In the genomic region with DNA sequence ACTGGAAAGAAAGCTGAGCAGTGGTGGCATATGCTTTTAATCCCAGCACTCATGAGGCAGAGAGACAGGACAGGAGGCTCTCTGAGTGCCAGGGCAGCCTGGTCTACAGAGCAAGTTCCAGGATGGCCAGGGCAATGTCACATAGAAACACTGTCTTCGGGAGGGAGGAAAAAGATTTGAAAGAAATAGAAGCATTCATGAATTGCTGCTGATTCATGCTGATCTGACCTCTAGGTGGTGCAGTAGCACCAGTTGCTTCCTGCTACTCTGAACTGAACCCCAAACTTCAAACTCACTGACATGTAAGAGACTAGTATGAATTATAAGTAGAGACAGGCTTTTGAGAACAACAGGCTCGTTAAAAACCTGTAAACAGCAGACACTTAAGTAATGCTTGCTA, we compare ENCODE assay signal across 9 mouse cellular contexts. TPM values are rescaled to one million over a fixed set of nuclear protein-coding genes. Genes with fewer than 3 reads are reported as not detected.
A peak's percentile ranks its signal among the peaks of the same experiment; 100 is the strongest.
DNase-seq lines count a peak whose midpoint lies in the region; ATAC-seq and TF ChIP-seq lines count a peak whose summit lies in the region.
"Had no signal": no experiment of that assay in that cellular context is flagged by ENCODE, and none has a peak within 500 bp of the region (broad histone marks: within the 10 kb centered on the region; RNA-seq: fewer than 3 reads in every experiment).

No protein-coding gene starts in this region.

- no peaks in the 10 kb centered on the region for H3K9me3 ChIP-seq in forebrain, postnatal 0 days (ENCODE audit: low read length)
- no peaks in the 10 kb centered on the region for H3K9me3 ChIP-seq in forebrain, embryonic 13.5 days (replicated peaks)
- H3K9me3 ChIP-seq: neural tube, embryonic 12.5 days had no signal

- no peak overlapping the region for H3K9ac ChIP-seq in forebrain, postnatal 0 days
- H3K9ac ChIP-seq in forebrain, embryonic 13.5 days = no peak overlapping the region
- H3K9ac ChIP-seq: neural tube, embryonic 12.5 days had no signal

- no peak for ATAC-seq in forebrain, postnatal 0 days
- no peak for ATAC-seq in forebrain, embryonic 13.5 days

- no peak overlapping the region for H3K4me2 ChIP-seq in forebrain, postnatal 0 days (ENCODE audit: low read depth)
- H3K4me2 ChIP-seq in forebrain, embryonic 13.5 days = no peak overlapping the region
- H3K4me2 ChIP-seq: neural tube, embryonic 12.5 days had no signal

- TF ChIP-seq CTCF in forebrain, postnatal 0 days (IDR thresholded peaks at IDR 0.05; ENCODE audit: low read depth) = peak; percentile 62
- peak; percentile 34; the same call in 1 of the 2 replicates for TF ChIP-seq CTCF in spleen, adult 2 months (IDR thresholded peaks at IDR 0.05; ENCODE audit: extremely low read depth, insufficient read depth, insufficient read length, insufficient replicate concordance)

- H3K27ac ChIP-seq in forebrain, postnatal 0 days (ENCODE audit: low read depth, low read length) = no peak overlapping the region
- H3K27ac ChIP-seq in forebrain, embryonic 13.5 days = no peak overlapping the region
- no peak overlapping the region for H3K27ac ChIP-seq in spleen, adult 2 months (ENCODE audit: insufficient read depth, low read length)
- H3K27ac ChIP-seq: neural tube, embryonic 12.5 days had no signal

- no peak overlapping the region for H3K4me3 ChIP-seq in forebrain, postnatal 0 days (ENCODE audit: low read depth, low read length)
- no peak overlapping the region for H3K4me3 ChIP-seq in forebrain, embryonic 13.5 days
- H3K4me3 ChIP-seq in spleen, adult 2 months (ENCODE audit: extremely low read depth, insufficient read depth, insufficient read length) = no peak overlapping the region
- H3K4me3 ChIP-seq: neural tube, embryonic 12.5 days had no signal

- TF ChIP-seq POLR2A in spleen, adult 2 months (IDR thresholded peaks at IDR 0.05; ENCODE audit: low read depth, low read length) = no peak

- 34% methylated on average over 2 of the region's 2 CpGs for WGBS in forebrain, postnatal 0 days
- WGBS in forebrain, embryonic 13.5 days = 58% methylated on average over 2 of the region's 2 CpGs
- WGBS in spleen, adult 2 months = 14% methylated on average over 2 of the region's 2 CpGs

- no peaks in the 10 kb centered on the region for H3K27me3 ChIP-seq in forebrain, postnatal 0 days (ENCODE audit: insufficient read depth, low read length)
- H3K27me3 ChIP-seq in forebrain, embryonic 13.5 days = no peaks in the 10 kb centered on the region
- H3K27me3 ChIP-seq in spleen, adult 2 months (ENCODE audit: control insufficient read depth, insufficient read depth, low read length) = no peaks in the 10 kb centered on the region
- H3K27me3 ChIP-seq: neural tube, embryonic 12.5 days had no signal

- H3K36me3 ChIP-seq in forebrain, postnatal 0 days (ENCODE audit: insufficient read depth) = peaks cover 19% of the 10 kb centered on the region
- H3K36me3 ChIP-seq in forebrain, embryonic 13.5 days (ENCODE audit: poor library complexity, severe bottlenecking) = peaks cover 42% of the 10 kb centered on the region
- H3K36me3 ChIP-seq in spleen, adult 2 months (ENCODE audit: control insufficient read depth, insufficient read depth, low read length) = peaks cover 14% of the 10 kb centered on the region

- no peak for DNase-seq in forebrain, postnatal 0 days
- DNase-seq in spleen, adult 2 months (ENCODE audit: low read depth in 1 of 2, low spot score in 2 of 2) = peak in 1 of 2 experiments; percentile 20
- DNase-seq in spleen, adult 18-20 months = no peak
- peak; percentile 64 for DNase-seq in induced T-regulatory cell, adult 2 months (ENCODE audit: low read depth)
- peak; percentile 68 for DNase-seq in naive thymus-derived CD4-positive, alpha-beta T cell, adult 2 months (ENCODE audit: low read depth)
- DNase-seq in right cerebral cortex, postnatal 4 days = no peak
- no peak for DNase-seq in right cerebral cortex, postnatal 25 days

- H3K4me1 ChIP-seq in forebrain, postnatal 0 days (ENCODE audit: insufficient read depth) = no peaks in the 10 kb centered on the region
- H3K4me1 ChIP-seq in forebrain, embryonic 13.5 days = peaks cover 11% of the 10 kb centered on the region; the same call in 1 of the 2 replicates
- no peaks in the 10 kb centered on the region; the same call in 1 of the 2 replicates for H3K4me1 ChIP-seq in spleen, adult 2 months (ENCODE audit: control insufficient read depth, insufficient read depth, insufficient read length)
- H3K4me1 ChIP-seq: neural tube, embryonic 12.5 days had no signal

RNA-seq across cellular contexts. Expression of gene Yy1, which starts 18.4 kb away (rescaled TPM):
- 31.9 and 33.8 TPM in 2 replicates for total RNA-seq in forebrain, postnatal 0 days (2014; rRNA removed)
- 7.4 and 8.8 TPM in 2 replicates for polyA plus RNA-seq in forebrain, postnatal 0 days (2015; fragmentation: Nextera tagmentation; extraction: Ambion mirVana)
- polyA plus RNA-seq in forebrain, embryonic 13.5 days (2015; fragmentation: Nextera tagmentation; extraction: Ambion mirVana) = 15.8 and 17.3 TPM in 2 replicates
- 15.2 and 21.0 TPM in 2 replicates for polyA plus RNA-seq in spleen, adult 2 months (2012; rRNA removed)

RNA-seq across cellular contexts. Expression of gene Slc25a29, which starts 24.6 kb away (rescaled TPM):
- 17.4 and 19.5 TPM in 2 replicates for total RNA-seq in forebrain, postnatal 0 days (2014; rRNA removed)
- polyA plus RNA-seq in forebrain, postnatal 0 days (2015; fragmentation: Nextera tagmentation; extraction: Ambion mirVana) = 18.7 and 21.4 TPM in 2 replicates
- polyA plus RNA-seq in forebrain, embryonic 13.5 days (2015; fragmentation: Nextera tagmentation; extraction: Ambion mirVana) = 21.2 and 22.1 TPM in 2 replicates
- 5.9 and 9.6 TPM in 2 replicates for polyA plus RNA-seq in spleen, adult 2 months (2012; rRNA removed)

RNA-seq across cellular contexts. Expression of gene Slc25a47, which starts 24.7 kb away (rescaled TPM):
- total RNA-seq in forebrain, postnatal 0 days (2014; rRNA removed) = 10.9 and 14.2 TPM in 2 replicates
- 11.9 and 12.3 TPM in 2 replicates for polyA plus RNA-seq in forebrain, postnatal 0 days (2015; fragmentation: Nextera tagmentation; extraction: Ambion mirVana)
- 14.6 and 15.6 TPM in 2 replicates for polyA plus RNA-seq in forebrain, embryonic 13.5 days (2015; fragmentation: Nextera tagmentation; extraction: Ambion mirVana)
- polyA plus RNA-seq in spleen, adult 2 months (2012; rRNA removed) = 3.2 and 5.2 TPM in 2 replicates

Comparison
In these comparisons a context has a peak if more than half of its experiments do, and no peak if none do; other contexts are left out.
1. DNase-seq: peak in induced T-regulatory cell, adult 2 months (single experiment) and naive thymus-derived CD4-positive, alpha-beta T cell, adult 2 months (single experiment); none in forebrain, postnatal 0 days (single experiment), spleen, adult 18-20 months (0 of 2), right cerebral cortex, postnatal 4 days (single experiment) and right cerebral cortex, postnatal 25 days (single experiment).